Mouse (Mus musculus) stomach, postnatal 0 days (tissue): ENCODE measurements around the gene Ascc2.

ENCODE experiments used
- CTCF ChIP-seq: IDR thresholded peaks from 2 replicates; pipeline ENCODE4 v1.5.1; 2016; ENCODE audit warnings: antibody characterized with exemption, low read depth, mild to moderate bottlenecking, moderate library complexity
- EP300 ChIP-seq: optimal IDR thresholded peaks from 2 replicates; pipeline ENCODE3; 2016; ENCODE audit warnings: antibody characterized with exemption

- TF ChIP-seq EP300 (no peak), CTCF (no peak)
Observed at GRCm38 (mm10) chr11:4720900-4721580, 83.5 kb downstream of the Ascc2 start.
